ENCODE assay signal across 7 mouse cellular contexts in genomic region chr12:108121288-108121687, GRCm38 (mm10). TPM values are rescaled to one million over a fixed set of nuclear protein-coding genes. Genes with fewer than 3 reads are reported as not detected.
DNase-seq lines count a peak whose midpoint lies in the region; ATAC-seq and TF ChIP-seq lines count a peak whose summit lies in the region.

No protein-coding gene starts in this region.

- peak; percentile 75 for DNase-seq in ES-CJ7 (ENCODE audit: low read depth, low spot score)
- peak; percentile 50 for DNase-seq in gastrocnemius, postnatal 14 days
- DNase-seq in large intestine, adult 2 months (ENCODE audit: low read depth, low spot score) = peak; percentile 33
- DNase-seq in lung, postnatal 0 days (ENCODE audit: low spot score) = peak; percentile 65
- DNase-seq in retina, postnatal 7 days (ENCODE audit: low read depth, low spot score) = peak; percentile 36

- peak; percentile 76 for ATAC-seq in activated CD4-positive, CD25-positive, alpha-beta regulatory T cell, adult 4 months
- no peak; the same call in 1 of the 2 replicates for ATAC-seq in lung, postnatal 0 days

- no peaks in the 10 kb centered on the region for H3K4me1 ChIP-seq in cortical plate, adult 2 months (ENCODE audit: control insufficient read depth, insufficient read depth, low read length)
- no peaks in the 10 kb centered on the region for H3K4me1 ChIP-seq in lung, postnatal 0 days (ENCODE audit: insufficient read depth, low read depth, low read length)

- TF ChIP-seq CTCF in cortical plate, adult 2 months (IDR thresholded peaks at IDR 0.05; ENCODE audit: extremely low read depth, insufficient read depth, low read length) = peak; percentile 99
- peak; percentile 87 for TF ChIP-seq CTCF in lung, postnatal 0 days (IDR thresholded peaks at IDR 0.05)

- no peaks in the 10 kb centered on the region for H3K36me3 ChIP-seq in lung, postnatal 0 days (ENCODE audit: insufficient read depth, low read length)

- H3K27me3 ChIP-seq in lung, postnatal 0 days (replicated peaks; ENCODE audit: insufficient read depth, low read length) = no peaks in the 10 kb centered on the region

- no peak overlapping the region for H3K27ac ChIP-seq in cortical plate, adult 2 months (ENCODE audit: insufficient read depth, low read length)
- no peak overlapping the region for H3K27ac ChIP-seq in lung, postnatal 0 days (ENCODE audit: low read length)

- 17% methylated on average over 2 of the region's 2 CpGs for WGBS in large intestine, adult 2 months
- 25% methylated on average over 2 of the region's 2 CpGs for WGBS in lung, postnatal 0 days

- no peaks in the 10 kb centered on the region for H3K9me3 ChIP-seq in lung, postnatal 0 days (ENCODE audit: low read length)

- TF ChIP-seq POLR2A in cortical plate, adult 2 months (IDR thresholded peaks at IDR 0.05; ENCODE audit: extremely low read depth, insufficient read depth, low read length) = no peak

- no peak overlapping the region for H3K4me2 ChIP-seq in lung, postnatal 0 days (replicated peaks; ENCODE audit: low read depth, low read length)

- intact Hi-C loops in gastrocnemius, postnatal 14 days (cut with DNase I; ENCODE audit: low total_unique reads) = no loop called here

- TF ChIP-seq EP300 in lung, postnatal 0 days (IDR thresholded peaks at IDR 0.05) = no peak

- no peak overlapping the region for H3K9ac ChIP-seq in lung, postnatal 0 days (replicated peaks; ENCODE audit: low read depth)

- no peak overlapping the region for H3K4me3 ChIP-seq in cortical plate, adult 2 months (ENCODE audit: insufficient read depth, low read length)
- no peak overlapping the region for H3K4me3 ChIP-seq in lung, postnatal 0 days (ENCODE audit: low read depth, low read length)

RNA-seq across cellular contexts. Expression of gene Setd3, which starts 57.8 kb away (rescaled TPM):
- polyA plus RNA-seq in activated CD4-positive, CD25-positive, alpha-beta regulatory T cell, adult 4 months (2017; shearing (Covaris generic)) = 10 to 100 TPM; 28.1 to 29.3 TPM
- polyA plus RNA-seq in cortical plate, adult 2 months (2012; rRNA removed) = 107 and 110 TPM in 2 replicates
- 10 to 100 TPM; 69.6 to 75.0 TPM for total RNA-seq in gastrocnemius, postnatal 14 days (2021)
- polyA plus RNA-seq in large intestine, adult 2 months (2012; rRNA removed) = 20.4 and 30.7 TPM in 2 replicates
- polyA plus RNA-seq in lung, postnatal 0 days (2015; fragmentation: Nextera tagmentation; extraction: Ambion mirVana) = 60.3 and 71.9 TPM in 2 replicates

RNA-seq across cellular contexts. Expression of gene Ccnk, which starts 58.1 kb away (rescaled TPM):
- polyA plus RNA-seq in activated CD4-positive, CD25-positive, alpha-beta regulatory T cell, adult 4 months (2017; shearing (Covaris generic)) = 1 to 10 TPM; 4.7 to 6.6 TPM
- polyA plus RNA-seq in cortical plate, adult 2 months (2012; rRNA removed) = 24.0 and 24.8 TPM in 2 replicates
- 10 to 100 TPM; 28.2 to 35.0 TPM for total RNA-seq in gastrocnemius, postnatal 14 days (2021)
- polyA plus RNA-seq in large intestine, adult 2 months (2012; rRNA removed) = 9.4 and 13.7 TPM in 2 replicates
- 2.0 and 2.5 TPM in 2 replicates for polyA plus RNA-seq in lung, postnatal 0 days (2015; fragmentation: Nextera tagmentation; extraction: Ambion mirVana)
